Mouse (Mus musculus) lung, embryonic 16.5 days (tissue): Measurements from ENCODE around the gene Hnrnpf. TPM values are rescaled to one million over a fixed set of nuclear protein-coding genes. Genes with fewer than 3 reads are reported as not detected.
A peak's percentile ranks its signal among the peaks of the same experiment; 100 is the strongest.

Experiments used
- ATAC-seq: fragments of 200-750 bp; cut with Nextera tagmentation; 2 replicates; pipeline ENCODE4 v1.8.0; 2017; ENCODE audit warnings: low read depth, mild to moderate bottlenecking, moderate library complexity
- H3K27ac ChIP-seq: fragments of 300-500 bp; sonication (generic); 2 replicates; pipeline ENCODE4 v1.5.1; 2014; ENCODE audit warnings: mild to moderate bottlenecking, control low read depth, low read length
- H3K27me3 ChIP-seq: fragments of 300-500 bp; sonication (generic); 2 replicates; pipeline ENCODE4 v1.6.1; 2014; ENCODE audit warnings: low read depth, low read length, mixed read lengths; ENCODE audit not compliant: control insufficient read depth, insufficient read depth
- H3K36me3 ChIP-seq: fragments of 300-500 bp; sonication (generic); 2 replicates; pipeline ENCODE4 v1.6.1; 2014; ENCODE audit warnings: low read length; ENCODE audit not compliant: control insufficient read depth, insufficient read depth
- H3K4me1 ChIP-seq: fragments of 300-500 bp; sonication (generic); replicated peaks from 2 replicates; pipeline ENCODE4 v1.6.1; 2014; ENCODE audit warnings: low read length, mixed read lengths; ENCODE audit not compliant: control insufficient read depth, insufficient read depth
- H3K4me2 ChIP-seq: fragments of 300-500 bp; sonication (generic); 2 replicates; pipeline ENCODE4 v1.6.1; 2014; ENCODE audit warnings: low read depth, low read length, control low read depth
- H3K4me3 ChIP-seq: fragments of 300-500 bp; sonication (generic); 2 replicates; pipeline ENCODE4 v1.5.1; 2014; ENCODE audit warnings: mild to moderate bottlenecking, low read length, control low read depth
- H3K9ac ChIP-seq: fragments of 300-500 bp; sonication (generic); 2 replicates; pipeline ENCODE4 v1.6.1; 2014; ENCODE audit warnings: low read length, control low read depth
- H3K9me3 ChIP-seq: fragments of 300-500 bp; sonication (generic); 2 replicates; pipeline ENCODE4 v1.6.1; 2016; ENCODE audit warnings: low read length; ENCODE audit not compliant: control insufficient read depth
- WGBS: fragments of 180-500 bp; shearing (Covaris S2); extraction: QIAGEN DNeasy Blood & Tissue Kit; methylation state at CpG from one replicate; pipeline ENCODE4 v1.1.7; 2014; 5-methylcytosine and 5-hydroxymethylcytosine counted together
- polyA plus RNA-seq: library from polyadenylated mRNA; unstranded; fragments of >200 nt; fragmentation: Nextera tagmentation; extraction: Ambion mirVana; gene quantifications from 2 replicates; pipeline ENCODE4 v1.2.1, GENCODE M21; 2015

Gene Hnrnpf
- 702 and 720 TPM in 2 replicates for polyA plus RNA-seq

DNA sequence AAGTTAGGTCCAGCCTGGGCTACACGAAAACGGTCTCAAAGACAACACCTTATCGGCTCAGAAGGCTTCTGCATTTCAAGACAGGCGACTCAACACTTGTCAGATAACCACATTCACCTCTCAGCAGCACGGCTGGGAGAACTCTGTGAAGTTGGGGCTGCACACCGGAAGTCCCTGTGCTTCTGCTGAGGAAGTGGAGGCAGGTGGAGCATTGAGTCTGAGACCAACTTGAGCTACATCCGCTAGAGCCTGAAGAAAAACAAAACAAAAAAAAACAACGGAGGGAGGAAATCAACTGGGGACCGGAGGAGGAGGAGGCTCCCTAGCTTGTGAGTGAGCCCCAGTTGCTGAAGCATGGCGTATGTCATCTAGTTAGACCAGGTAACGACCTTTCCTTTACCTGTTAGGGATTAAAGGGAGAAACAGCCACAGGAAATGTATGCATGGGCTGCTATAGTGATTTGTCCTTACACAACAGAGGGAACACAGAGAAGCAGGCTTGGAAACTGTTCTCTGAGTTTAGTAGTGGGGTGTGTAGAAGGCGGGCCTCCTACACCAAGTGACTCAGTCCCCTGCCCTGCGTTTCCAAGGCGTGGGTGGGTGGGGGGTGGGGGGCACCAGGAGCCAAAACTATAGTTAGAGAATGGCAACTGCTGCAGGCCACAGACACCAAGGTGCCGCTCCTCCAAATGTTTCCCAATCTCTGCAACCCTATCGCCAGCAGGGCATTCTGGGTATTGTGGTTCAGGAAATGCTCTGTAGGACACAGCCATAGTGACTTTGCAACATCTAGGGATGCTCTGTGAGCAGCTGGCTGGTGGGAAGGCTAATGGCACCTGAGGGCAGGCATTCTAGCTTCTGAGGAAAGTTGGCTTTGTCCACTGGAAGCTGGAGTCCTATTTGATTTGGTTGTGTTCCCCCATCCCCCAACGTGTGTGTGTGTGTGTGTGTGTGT is at the start of gene Hnrnpf:
Hnrnpf (plus strand) TSS at position 199 of the 955 bp plus-strand sequence.
- 71% methylated on average over 17 of the region's 17 CpGs for WGBS
- H3K9me3 ChIP-seq = no peaks in the 10 kb centered on the region
- H3K4me1 ChIP-seq = peaks cover 3% of the 10 kb centered on the region
- no peak within 1 kb of the TSS for H3K4me3 ChIP-seq
- no peak within 1 kb of the TSS for H3K27ac ChIP-seq
- no peak within 1 kb of the TSS for H3K9ac ChIP-seq
- H3K36me3 ChIP-seq = no peaks in the 10 kb centered on the region
- ATAC-seq = no peak
- H3K27me3 ChIP-seq = no peaks in the 10 kb centered on the region
- H3K4me2 ChIP-seq = no peak within 1 kb of the TSS

DNA sequence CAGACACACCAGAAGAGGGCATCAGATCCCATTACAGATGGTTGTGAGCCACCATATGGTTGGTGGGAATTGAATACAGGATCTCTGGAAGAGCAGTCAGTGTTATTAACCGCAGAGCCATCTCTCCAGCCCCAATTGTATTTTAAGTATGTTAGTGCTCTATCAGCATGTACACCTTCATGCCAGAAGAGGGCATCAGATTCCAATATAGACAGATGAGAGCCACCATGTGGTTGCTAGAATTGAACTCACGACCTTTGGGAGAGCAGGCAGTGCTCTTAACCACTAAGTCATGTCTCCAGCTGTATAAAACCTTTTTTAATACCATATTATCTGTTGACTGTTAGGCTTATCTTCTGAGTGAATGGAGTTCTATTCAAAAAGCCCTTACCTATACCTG is 48.4 kb upstream of the Hnrnpf start:
- H3K9me3 ChIP-seq = no peaks in the 10 kb centered on the region
- H3K4me3 ChIP-seq = no peak overlapping the region
- no peak overlapping the region for H3K4me2 ChIP-seq
- H3K27me3 ChIP-seq = no peaks in the 10 kb centered on the region
- WGBS = 59% methylated on average over 2 of the region's 2 CpGs
- no peak for ATAC-seq
- H3K4me1 ChIP-seq = no peaks in the 10 kb centered on the region
- H3K9ac ChIP-seq = no peak overlapping the region
- peaks cover 19% of the 10 kb centered on the region for H3K36me3 ChIP-seq
- H3K27ac ChIP-seq = no peak overlapping the region

- no peak overlapping the region for H3K4me2 ChIP-seq
- no peaks in the 10 kb centered on the region for H3K9me3 ChIP-seq
- no peaks in the 10 kb centered on the region for H3K4me1 ChIP-seq
- 68% methylated on average over 1 of the region's 1 CpGs for WGBS
- no peak overlapping the region for H3K4me3 ChIP-seq
- no peak for ATAC-seq
- no peaks in the 10 kb centered on the region for H3K36me3 ChIP-seq
- H3K9ac ChIP-seq = no peak overlapping the region
- H3K27ac ChIP-seq = no peak overlapping the region
- H3K27me3 ChIP-seq = no peaks in the 10 kb centered on the region
Observed at GRCm38 (mm10) chr6:117857990-117858389, 42.1 kb upstream of the Hnrnpf start.

DNA sequence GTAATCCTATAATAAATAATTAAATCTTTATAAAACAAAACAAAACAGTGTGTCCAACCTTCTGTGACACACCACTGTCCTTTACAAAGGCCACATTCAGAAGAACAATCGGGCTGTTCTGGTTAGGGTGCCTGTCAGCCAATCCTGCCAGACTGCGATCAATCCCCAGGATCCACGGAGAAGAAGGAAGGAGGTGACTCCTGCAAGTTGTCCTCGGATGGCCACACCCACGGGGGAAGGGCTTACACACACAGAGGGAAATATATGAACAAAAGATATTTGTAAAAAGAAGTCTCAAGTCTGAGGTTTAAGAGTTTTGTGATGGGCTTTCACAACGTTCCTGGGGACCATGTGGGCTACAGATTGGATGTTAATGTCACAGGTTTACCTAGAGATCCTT is 38.3 kb upstream of the Hnrnpf start, which contains the start of gene Zfp239:
Zfp239 (plus strand) TSS at position 253 of the 400 bp plus-strand sequence.
- peak within 1 kb of the TSS; percentile 77 for H3K9ac ChIP-seq
- WGBS = 61% methylated on average over 6 of the region's 6 CpGs

GRCm38 (mm10) chr6:117862465-117862864 is 37.7 kb upstream of the Hnrnpf start:
- Histone ChIP-seq H3K4me1 (peaks cover 3% of the 10 kb centered on the region), H3K27ac (no peak overlapping the region), H3K9ac (no peak overlapping the region), H3K4me3 (peak overlapping the region; percentile 83), H3K4me2 (peak overlapping the region; percentile 95), H3K27me3 (no peaks in the 10 kb centered on the region), H3K36me3 (no peaks in the 10 kb centered on the region), H3K9me3 (no peaks in the 10 kb centered on the region)
- ATAC-seq = no peak
- WGBS = 78% methylated on average over 8 of the region's 8 CpGs

More for the DNA sequence above, 38.3 kb upstream of the Hnrnpf start, which contains the start of gene Zfp239:
- H3K9me3 ChIP-seq = no peaks in the 10 kb centered on the region
- H3K36me3 ChIP-seq = no peaks in the 10 kb centered on the region
- peak within 1 kb of the TSS; percentile 83 for H3K4me3 ChIP-seq
- no peak for ATAC-seq
- peaks cover 3% of the 10 kb centered on the region for H3K4me1 ChIP-seq
- H3K27me3 ChIP-seq = no peaks in the 10 kb centered on the region
- peak within 1 kb of the TSS; percentile 95 for H3K4me2 ChIP-seq
- H3K27ac ChIP-seq = no peak within 1 kb of the TSS

DNA sequence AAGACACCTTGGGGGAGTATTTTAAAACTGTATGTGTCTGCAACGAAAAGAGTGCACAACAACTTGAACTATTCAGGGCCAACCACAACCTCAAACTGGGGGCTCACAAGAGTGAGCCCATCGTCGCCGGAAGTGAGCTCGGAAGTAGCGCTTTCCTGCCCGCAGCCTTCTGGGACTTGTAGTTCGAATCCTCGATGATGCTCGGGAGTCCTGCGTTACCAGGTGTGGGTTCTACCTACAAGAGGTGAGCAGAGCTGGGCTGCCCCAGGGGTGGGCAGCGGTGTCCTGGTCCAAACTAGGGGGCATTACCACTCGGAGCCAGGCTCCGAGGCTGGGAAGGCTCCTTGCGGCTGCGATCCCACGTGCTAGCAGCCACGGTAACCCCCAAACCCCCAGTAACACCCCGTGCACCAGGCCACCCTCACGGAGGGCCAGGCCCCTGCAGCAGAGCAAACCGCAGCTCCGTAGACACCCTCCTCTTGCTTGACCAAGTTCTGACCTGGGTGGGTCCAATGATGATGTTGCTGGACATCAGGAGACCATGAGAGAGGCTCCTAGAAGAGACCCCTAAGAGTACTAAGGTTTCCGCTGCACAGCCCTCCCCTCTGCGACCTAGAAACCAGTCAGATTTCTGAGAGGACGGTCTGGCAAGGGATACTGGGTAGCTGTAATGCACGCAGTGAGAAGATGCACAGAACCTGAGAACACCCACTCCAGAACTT is 37.1 kb upstream of the Hnrnpf start:
- peak overlapping the region; percentile 77 for H3K9ac ChIP-seq
- no peaks in the 10 kb centered on the region for H3K36me3 ChIP-seq
- H3K4me1 ChIP-seq = peaks cover 3% of the 10 kb centered on the region
- no peaks in the 10 kb centered on the region for H3K27me3 ChIP-seq
- no peak overlapping the region for H3K27ac ChIP-seq
- 2% methylated on average over 26 of the region's 26 CpGs for WGBS
- ATAC-seq = peak; percentile 86
- H3K9me3 ChIP-seq = no peaks in the 10 kb centered on the region
- H3K4me2 ChIP-seq = peak overlapping the region; percentile 95
- peak overlapping the region; percentile 83 for H3K4me3 ChIP-seq

GRCm38 (mm10) chr6:117863751-117864150 is 36.4 kb upstream of the Hnrnpf start:
- H3K9ac ChIP-seq = peak overlapping the region; percentile 77; the same call in 1 of the 2 replicates

GRCm38 (mm10) chr6:117868187-117868586 is 31.9 kb upstream of the Hnrnpf start:
- Histone ChIP-seq H3K36me3 (no peaks in the 10 kb centered on the region), H3K4me2 (no peak overlapping the region), H3K4me3 (no peak overlapping the region), H3K27me3 (no peaks in the 10 kb centered on the region), H3K27ac (no peak overlapping the region), H3K4me1 (peaks cover 3% of the 10 kb centered on the region), H3K9ac (no peak overlapping the region), H3K9me3 (no peaks in the 10 kb centered on the region)
- 86% methylated on average over 8 of the region's 8 CpGs for WGBS
- no peak for ATAC-seq

More at GRCm38 (mm10) chr6:117863751-117864150, 36.4 kb upstream of the Hnrnpf start:
- Histone ChIP-seq H3K4me3 (peak overlapping the region; percentile 83), H3K27me3 (no peaks in the 10 kb centered on the region), H3K36me3 (no peaks in the 10 kb centered on the region), H3K4me2 (peak overlapping the region; percentile 95), H3K27ac (no peak overlapping the region), H3K4me1 (peaks cover 3% of the 10 kb centered on the region), H3K9me3 (no peaks in the 10 kb centered on the region)
- 91% methylated on average over 8 of the region's 8 CpGs for WGBS
- no peak for ATAC-seq

GRCm38 (mm10) chr6:117871034-117871433 is 29.1 kb upstream of the Hnrnpf start:
- H3K27me3 ChIP-seq = no peaks in the 10 kb centered on the region
- no peak overlapping the region for H3K27ac ChIP-seq
- H3K4me2 ChIP-seq = no peak overlapping the region
- H3K36me3 ChIP-seq = no peaks in the 10 kb centered on the region
- no peak overlapping the region for H3K9ac ChIP-seq
- WGBS = 68% methylated on average over 14 of the region's 14 CpGs
- no peak overlapping the region for H3K4me3 ChIP-seq
- no peaks in the 10 kb centered on the region for H3K4me1 ChIP-seq
- no peaks in the 10 kb centered on the region for H3K9me3 ChIP-seq
- ATAC-seq = no peak
